Comparison of ENCODE assay signal across 21 mouse cellular contexts in the genomic region with DNA sequence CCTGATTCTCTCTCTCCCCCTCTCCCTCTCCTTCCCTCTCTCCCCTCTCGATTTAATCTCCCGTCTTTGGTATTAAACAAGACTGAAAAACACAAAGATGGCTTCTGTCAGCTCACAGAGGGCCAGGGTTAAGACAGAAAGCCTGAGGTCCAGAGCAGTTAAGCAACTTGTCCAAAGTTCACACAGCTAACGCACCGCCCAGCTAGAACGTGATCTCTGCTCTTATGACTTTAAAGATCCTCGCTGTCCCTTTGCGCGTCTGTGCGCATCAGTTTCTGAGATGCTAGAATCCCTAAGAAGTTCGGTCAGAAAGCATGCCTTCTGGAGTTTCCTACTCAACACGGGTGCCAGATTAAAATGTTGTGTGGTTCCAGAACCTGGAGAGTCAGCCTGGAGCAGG. TPM values are rescaled to one million over a fixed set of nuclear protein-coding genes. Genes with fewer than 3 reads are reported as not detected.
A peak's percentile ranks its signal among the peaks of the same experiment; 100 is the strongest.
DNase-seq lines count a peak whose midpoint lies in the region; ATAC-seq and TF ChIP-seq lines count a peak whose summit lies in the region.
"Had no signal": no experiment of that assay in that cellular context is flagged by ENCODE, and none has a peak within 500 bp of the region (broad histone marks: within the 10 kb centered on the region; RNA-seq: fewer than 3 reads in every experiment).

No protein-coding gene starts in this region.

- no peaks in the 10 kb centered on the region for H3K4me1 ChIP-seq in liver, postnatal 0 days (ENCODE audit: insufficient read depth)
- H3K4me1 ChIP-seq: heart, embryonic 15.5 days had no signal

- no peak overlapping the region for H3K9ac ChIP-seq in liver, postnatal 0 days (replicated peaks)
- H3K9ac ChIP-seq: embryonic facial prominence, embryonic 12.5 days; heart, embryonic 15.5 days; hindbrain, embryonic 13.5 days had no signal

- 71% methylated on average over 11 of the region's 11 CpGs for WGBS in liver, postnatal 0 days (ENCODE audit: insufficient replicate concordance)

- H3K4me3 ChIP-seq in liver, postnatal 0 days (ENCODE audit: low read depth, low read length): no peak overlapping the region
- H3K4me3 ChIP-seq: embryonic facial prominence, embryonic 12.5 days; heart, adult 2 months; heart, embryonic 15.5 days; hindbrain, embryonic 13.5 days had no signal

- TF ChIP-seq EP300 in liver, postnatal 0 days (IDR thresholded peaks at IDR 0.05; ENCODE audit: low read depth): no peak

- peak; percentile 71 for ATAC-seq in liver, postnatal 0 days
- ATAC-seq: CD4-positive, CD25-positive, alpha-beta regulatory T cell, adult 4 months had no signal

- H3K27ac ChIP-seq in liver, postnatal 0 days (ENCODE audit: low read depth): peak overlapping the region; percentile 29; the same call in 1 of the 2 replicates
- H3K27ac ChIP-seq: embryonic facial prominence, embryonic 12.5 days; heart, adult 2 months; heart, embryonic 15.5 days; hindbrain, embryonic 13.5 days had no signal

- no peaks in the 10 kb centered on the region for H3K9me3 ChIP-seq in liver, postnatal 0 days (ENCODE audit: low read length)
- H3K9me3 ChIP-seq: embryonic facial prominence, embryonic 12.5 days; G1E; heart, embryonic 15.5 days; hindbrain, embryonic 13.5 days had no signal

- H3K36me3 ChIP-seq in liver, postnatal 0 days (replicated peaks; ENCODE audit: insufficient read depth, low read length): no peaks in the 10 kb centered on the region
- H3K36me3 ChIP-seq: embryonic facial prominence, embryonic 12.5 days; G1E; heart, embryonic 15.5 days had no signal

- H3K27me3 ChIP-seq in liver, postnatal 0 days (ENCODE audit: insufficient read depth, low read length): no peaks in the 10 kb centered on the region
- H3K27me3 ChIP-seq: embryonic facial prominence, embryonic 12.5 days; hindbrain, embryonic 13.5 days had no signal

- H3K4me2 ChIP-seq in liver, postnatal 0 days (ENCODE audit: low read depth, low read length): peak overlapping the region; percentile 9; the same call in 1 of the 2 replicates
- H3K4me2 ChIP-seq: embryonic facial prominence, embryonic 12.5 days; heart, embryonic 11.5 days; heart, embryonic 15.5 days; hindbrain, embryonic 13.5 days had no signal

- DNase-seq in cerebellum, adult 11-12 months: peak; percentile 9
- no peak for DNase-seq in cerebellum, adult 9-11 months
- DNase-seq in kidney, adult 11 months: peak; percentile 33
- no peak for DNase-seq in kidney, postnatal 4 days
- DNase-seq in kidney, adult 9 months: peak; percentile 43
- DNase-seq in kidney, postnatal 10 days: no peak
- DNase-seq in liver, postnatal 0 days: no peak
- DNase-seq in liver: no peak
- DNase-seq: adrenal gland, adult 8-10 months; adrenal gland, postnatal 36 days; B cell, adult 2 months; cerebellum, adult 8-10 months; gastrocnemius, postnatal 10 days; heart, adult 2 months; heart, postnatal 14 days had no signal

- TF ChIP-seq CTCF in liver, postnatal 0 days (IDR thresholded peaks at IDR 0.05; ENCODE audit: low read depth): no peak

RNA-seq across cellular contexts. Expression of a gene that starts 13.7 kb away (rescaled TPM):
- polyA plus RNA-seq in liver, postnatal 0 days (2015; fragmentation: Nextera tagmentation; extraction: Ambion mirVana): 0.62 and 0.66 TPM in 2 replicates

RNA-seq across cellular contexts. Expression of a gene that starts 23.3 kb away (rescaled TPM):
- polyA plus RNA-seq in liver, postnatal 0 days (2015; fragmentation: Nextera tagmentation; extraction: Ambion mirVana): 0.02 and 0.20 TPM in 2 replicates
- polyA plus RNA-seq: CD4-positive, CD25-positive, alpha-beta regulatory T cell, adult 4 months; G1E had no signal

RNA-seq across cellular contexts. Expression of a gene that starts 42.6 kb away (rescaled TPM):
- polyA plus RNA-seq in liver, postnatal 0 days (2015; fragmentation: Nextera tagmentation; extraction: Ambion mirVana): 12.4 and 13.1 TPM in 2 replicates

Comparison
In these comparisons a context has a peak if more than half of its experiments do, and no peak if none do; other contexts are left out.
1. DNase-seq: peak in cerebellum, adult 11-12 months (single experiment), kidney, adult 11 months (single experiment) and kidney, adult 9 months (single experiment); none in cerebellum, adult 9-11 months (single experiment), kidney, postnatal 4 days (0 of 2), kidney, postnatal 10 days (single experiment), liver, postnatal 0 days (single experiment) and liver (single experiment).